Mouse (Mus musculus) midbrain, embryonic 14.5 days (tissue): ENCODE data around the gene Taf8. TPM values are rescaled to one million over a fixed set of nuclear protein-coding genes. Genes with fewer than 3 reads are reported as not detected.

Source experiments
- ATAC-seq: fragments of 200-750 bp; cut with Nextera tagmentation; 2 replicates; pipeline ENCODE4 v1.8.0; 2017; ENCODE audit warnings: moderate number of reproducible peaks, moderate library complexity; ENCODE audit not compliant: low FRiP score, low TSS enrichment
- DNase-seq: peaks from one replicate; pipeline ENCODE4 v3.0.0-alpha.2; 2015
- H3K27ac ChIP-seq: fragments of 300-500 bp; sonication (generic); replicated peaks from 2 replicates; pipeline ENCODE4 v1.5.1; 2014; ENCODE audit warnings: mild to moderate bottlenecking, low read depth, low read length, moderate library complexity
- H3K27me3 ChIP-seq: fragments of 300-500 bp; sonication (generic); 2 replicates; pipeline ENCODE4 v1.6.1; 2014; ENCODE audit warnings: low read length, control low read depth, mixed read lengths; ENCODE audit not compliant: control insufficient read depth, insufficient read depth
- H3K36me3 ChIP-seq: fragments of 300-500 bp; sonication (generic); 2 replicates; pipeline ENCODE4 v1.6.1; 2014; ENCODE audit warnings: low read length, control low read depth; ENCODE audit not compliant: control insufficient read depth, insufficient read depth
- H3K4me1 ChIP-seq: fragments of 300-500 bp; sonication (generic); 2 replicates; pipeline ENCODE4 v1.6.1; 2014; ENCODE audit warnings: mild to moderate bottlenecking, antibody characterized with exemption, low read length, control low read depth; ENCODE audit not compliant: control insufficient read depth, insufficient read depth
- H3K4me2 ChIP-seq: fragments of 300-500 bp; sonication (generic); 2 replicates; pipeline ENCODE4 v1.6.1; 2014; ENCODE audit warnings: mild to moderate bottlenecking, low read length, moderate library complexity
- H3K4me3 ChIP-seq: fragments of 300-500 bp; sonication (generic); replicated peaks from 2 replicates; pipeline ENCODE4 v1.5.1; 2014; ENCODE audit warnings: low read depth, low read length
- H3K9ac ChIP-seq: fragments of 300-500 bp; sonication (generic); replicated peaks from 2 replicates; pipeline ENCODE4 v1.6.1; 2014; ENCODE audit warnings: mild to moderate bottlenecking, low read length, moderate library complexity
- H3K9me3 ChIP-seq: fragments of 300-500 bp; sonication (generic); 2 replicates; pipeline ENCODE4 v1.6.1; 2016; ENCODE audit warnings: low read length, control low read depth, mixed read lengths; ENCODE audit not compliant: control insufficient read depth
- WGBS: fragments of 180-500 bp; shearing (Covaris S2); extraction: QIAGEN DNeasy Blood & Tissue Kit; methylation state at CpG from one replicate; pipeline ENCODE4 v1.1.7; 2014; 5-methylcytosine and 5-hydroxymethylcytosine counted together
- polyA plus RNA-seq: library from polyadenylated mRNA; unstranded; fragments of >200 nt; fragmentation: Nextera tagmentation; extraction: Ambion mirVana; gene quantifications from 2 replicates; pipeline ENCODE4 v1.2.1, GENCODE M21; 2014

The Taf8 gene
- polyA plus RNA-seq, 1 experiment from 2014 or later: 19.2 TPM

GRCm38 (mm10) chr17:47439396-47440028 lies 62.6 kb downstream of the Taf8 start:
- no peak overlapping the region for H3K4me2 ChIP-seq
- no peak overlapping the region for H3K4me3 ChIP-seq
- no peaks in the 10 kb centered on the region for H3K36me3 ChIP-seq
- no peak overlapping the region for H3K27ac ChIP-seq
- H3K4me1 ChIP-seq: 0 out of 2 replicates have a peak, but pooled peaks cover 14% of the 10 kb centered on the region
- no peaks in the 10 kb centered on the region for H3K9me3 ChIP-seq
- no peak overlapping the region for H3K9ac ChIP-seq
- H3K27me3 ChIP-seq: peaks cover 25% of the 10 kb centered on the region
- DNase-seq (no peak), ATAC-seq (no peak)
- WGBS: 39% methylated on average over 9 of the region's 9 CpGs

GRCm38 (mm10) chr17:47438611-47439010 lies 63.5 kb downstream of the Taf8 start:
- Histone ChIP-seq H3K4me1 (0 out of 2 replicates have a peak, but pooled peaks cover 14% of the 10 kb centered on the region), H3K9ac (no peak overlapping the region), H3K4me3 (no peak overlapping the region), H3K36me3 (no peaks in the 10 kb centered on the region), H3K27ac (no peak overlapping the region), H3K9me3 (no peaks in the 10 kb centered on the region), H3K27me3 (peaks cover 25% of the 10 kb centered on the region), H3K4me2 (no peak overlapping the region)
- ATAC-seq (no peak), DNase-seq (no peak)
- WGBS: 65% methylated on average over 6 of the region's 6 CpGs

- Histone ChIP-seq H3K9me3 (no peaks in the 10 kb centered on the region), H3K9ac (peak within 1 kb of the TSS; percentile 42), H3K27ac (no peak within 1 kb of the TSS), H3K4me1 (0 out of 2 replicates have a peak, but pooled peaks cover 14% of the 10 kb centered on the region), H3K4me2 (peak within 1 kb of the TSS; percentile 67), H3K4me3 (peak within 1 kb of the TSS; percentile 37), H3K36me3 (no peaks in the 10 kb centered on the region), H3K27me3 (peaks cover 25% of the 10 kb centered on the region)
- whole genome bisulfite sequencing: 4% methylated on average over 25 of the region's 25 CpGs
- DNase-seq: no peak
- no peak for ATAC-seq
These were observed 65.1 kb downstream of the Taf8 start, which contains the start of gene 1700001C19Rik for GRCm38 (mm10) chr17:47436907-47437547. 1700001C19Rik (minus strand) TSS chr17:47437376.

- Histone ChIP-seq H3K4me2 (peak within 1 kb of the TSS; percentile 67), H3K36me3 (no peaks in the 10 kb centered on the region), H3K9ac (peak within 1 kb of the TSS; percentile 42), H3K27me3 (peaks cover 25% of the 10 kb centered on the region), H3K4me3 (peak within 1 kb of the TSS; percentile 37), H3K27ac (no peak within 1 kb of the TSS), H3K9me3 (no peaks in the 10 kb centered on the region), H3K4me1 (0 out of 2 replicates have a peak, but pooled peaks cover 14% of the 10 kb centered on the region)
- no peak for DNase-seq
- 1% methylated on average over 45 of the region's 45 CpGs for WGBS
- no peak for ATAC-seq
These were observed 65.8 kb downstream of the Taf8 start, which contains the start of gene AI661453 for GRCm38 (mm10) chr17:47436156-47436906. AI661453 (plus strand) TSS chr17:47436615.

Other genes starting within 250 kb of the Taf8 start
- 79.6 and 83.3 TPM in 2 replicates for gene Mrps10, start 133.4 kb downstream of the Taf8 start, polyA plus RNA-seq
- gene Guca1b, start 116.9 kb downstream of the Taf8 start, polyA plus RNA-seq: 0.30 and 0.69 TPM in 2 replicates
- gene Guca1a, start 101.7 kb downstream of the Taf8 start, polyA plus RNA-seq: 0.26 and 0.50 TPM in 2 replicates
- gene AI661453, start 65.7 kb downstream of the Taf8 start, polyA plus RNA-seq: 0.05 and 0.15 TPM in 2 replicates
- 0.72 and 0.76 TPM in 2 replicates for gene 1700001C19Rik, start 64.9 kb downstream of the Taf8 start, polyA plus RNA-seq
- 56.4 and 67.3 TPM in 2 replicates for gene Ccnd3, start 2.8 kb upstream of the Taf8 start, polyA plus RNA-seq
- gene Bysl, start 109.2 kb upstream of the Taf8 start, polyA plus RNA-seq: 32.0 and 33.2 TPM in 2 replicates
- gene Med20, start 109.3 kb upstream of the Taf8 start, polyA plus RNA-seq: 48.1 and 49.5 TPM in 2 replicates
- 3.1 and 3.2 TPM in 2 replicates for gene Gm20517, start 109.3 kb upstream of the Taf8 start, polyA plus RNA-seq
- 7.5 and 7.6 TPM in 2 replicates for gene Usp49, start 128.4 kb upstream of the Taf8 start, polyA plus RNA-seq
- 298 and 333 TPM in 2 replicates for gene Tomm6, start 186.1 kb upstream of the Taf8 start, polyA plus RNA-seq
- 32.3 and 33.2 TPM in 2 replicates for gene Frs3, start 186.7 kb upstream of the Taf8 start, polyA plus RNA-seq
- gene Gm21981, start 192.2 kb upstream of the Taf8 start, polyA plus RNA-seq: 5.4 and 7.2 TPM in 2 replicates
- gene Prickle4, start 192.4 kb upstream of the Taf8 start, polyA plus RNA-seq: 2.1 TPM in 1 of 2 replicates, not detected in the other
- not detected in 2 replicates for gene Pgc, start 224.6 kb upstream of the Taf8 start, polyA plus RNA-seq
- gene Tfeb, start 234.7 kb upstream of the Taf8 start, polyA plus RNA-seq: 1.6 and 2.7 TPM in 2 replicates